Mouse (Mus musculus) ES-Bruce4 (cell line): ENCODE data around the gene Tmem117.

ENCODE experiments used
- CTCF ChIP-seq: IDR thresholded peaks from one replicate; pipeline ENCODE4 v1.8.1; 2011; ENCODE audit warnings: low read depth, low read length
- POLR2A ChIP-seq: IDR thresholded peaks from one replicate; pipeline ENCODE4 v1.8.1; 2011; ENCODE audit warnings: low read length; ENCODE audit not compliant: insufficient read depth

GRCm38 (mm10) chr15:95135926-95136609 lies 507.0 kb downstream of the Tmem117 start:
- TF ChIP-seq POLR2A (no peak), CTCF (no peak)
